Mouse (Mus musculus) gastrocnemius, adult 8-10 months (tissue): ENCODE measurements around the gene 1700012A03Rik. TPM values are rescaled to one million over a fixed set of nuclear protein-coding genes. Genes with fewer than 3 reads are reported as not detected.

Source experiments
- DNase-seq, 2 experiments: peaks; one replicate each; pipeline ENCODE4 v3.0.0; 2022; ENCODE audit warnings: low spot score in 2 of 2
- total RNA-seq, 4 experiments: library from RNA; stranded (reverse); gene quantifications; 2 replicates each; pipeline ENCODE4 v1.2.4; 2022

The 1700012A03Rik gene
- total RNA-seq, 4 experiments from 2014 or later = not detected

- no peak for DNase-seq
Observed at GRCm38 (mm10) chr6:32072161-32072560, 22.1 kb downstream of the 1700012A03Rik start.

DNA sequence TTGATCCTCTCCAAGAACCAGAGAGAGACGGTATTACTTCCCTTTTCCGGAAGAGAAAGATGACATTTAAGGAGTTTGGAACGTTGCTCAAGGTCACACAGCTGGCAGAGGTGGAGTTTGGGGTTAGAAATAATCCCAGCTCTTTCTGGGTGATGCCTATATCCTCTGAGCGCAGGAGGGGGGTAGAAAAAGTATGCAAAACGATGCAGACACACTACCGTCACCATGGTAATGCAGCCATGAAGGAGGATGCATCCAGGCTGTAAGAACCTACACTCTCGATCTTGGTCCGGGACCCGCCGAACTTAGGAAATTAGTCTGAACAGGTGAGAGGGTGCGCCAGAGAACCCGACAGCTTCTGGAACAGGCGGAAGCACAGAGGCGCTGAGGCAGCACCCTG lies 43.3 kb downstream of the 1700012A03Rik start:
- no peak for DNase-seq

GRCm38 (mm10) chr6:32105547-32106275 lies 55.7 kb downstream of the 1700012A03Rik start:
- DNase-seq = no peak
